Mouse (Mus musculus) gastrocnemius, postnatal 25 days (tissue): ENCODE measurements around the gene Sult1a1. TPM values are rescaled to one million over a fixed set of nuclear protein-coding genes. Genes with fewer than 3 reads are reported as not detected.

Source experiments
- DNase-seq: peaks from one replicate; pipeline ENCODE4 v3.0.0; 2022
- long read RNA-seq, 2 experiments: library from polyadenylated mRNA; stranded (forward); transcript quantifications; one replicate each; pipeline ENCODE4 v2.0.0; 2021
- total RNA-seq, 2 experiments: library from RNA; stranded (reverse); gene quantifications; 1 replicate in 1 of 2; 2 replicates in 1 of 2; pipeline ENCODE4 v1.2.3; 2021

The Sult1a1 gene
- 10 to 100 TPM; 12.3 to 22.9 TPM for total RNA-seq
- long read RNA-seq, experiment 1, transcript Sult1a1-202 (8 exons, 1,289 nt), result major isoform, 13 of 22 reads
- long read RNA-seq, experiment 1, partial matches to known transcripts, result 0 of 22 reads
- long read RNA-seq, experiment 1, other reads (novel, unspliced or antisense), result 6 of 22 reads
- long read RNA-seq, experiment 2, transcript Sult1a1-202 (8 exons, 1,289 nt), result major isoform, 21 of 25 reads
- long read RNA-seq, experiment 2, partial matches to known transcripts, result 3 of 25 reads
- long read RNA-seq, experiment 2, other reads (novel, unspliced or antisense), result 1 of 25 reads

DNA sequence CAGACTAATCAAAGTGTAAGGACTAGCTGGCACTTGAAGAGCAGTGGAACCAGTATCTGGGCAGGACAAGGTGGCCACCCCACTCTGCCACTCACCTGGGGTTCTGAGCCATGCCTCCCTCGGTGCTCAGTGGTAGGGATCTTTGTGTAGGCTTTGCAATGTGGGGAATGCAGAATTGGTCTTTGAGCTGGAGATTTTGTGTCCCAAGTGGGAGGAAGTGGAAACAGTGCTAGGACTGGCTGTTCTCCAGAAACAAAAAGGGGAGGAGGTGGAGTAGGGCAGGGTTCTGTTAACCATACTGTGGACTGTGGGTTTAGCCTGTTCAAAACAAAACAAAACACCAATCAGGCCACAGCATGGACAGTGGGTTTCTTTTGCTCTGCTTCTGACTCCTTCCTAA is at the start of gene Sult1a1:
Gene Sult1a1, minus strand, starts transcription at position 226 of the 400 bp plus-strand sequence.
- peak; percentile 76 for DNase-seq

DNA sequence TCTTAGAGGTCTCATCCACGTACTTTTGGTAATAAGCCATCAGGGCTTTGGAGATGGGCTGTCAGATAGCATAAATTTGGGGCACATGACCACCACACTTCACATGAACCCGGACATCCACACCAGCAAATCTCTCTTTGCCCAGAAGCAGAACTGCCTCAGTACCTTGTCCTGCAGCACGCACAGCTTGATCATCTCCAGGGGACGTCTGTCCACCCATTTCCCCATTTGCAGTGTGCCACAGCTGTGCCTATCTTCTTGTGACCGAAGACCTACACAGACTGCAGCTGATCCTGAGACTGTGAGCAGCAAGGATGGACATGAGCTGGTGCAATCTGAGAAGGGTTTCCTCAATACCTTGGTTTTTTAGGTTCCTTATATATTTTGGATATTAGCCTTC is 49.4 kb upstream of the Sult1a1 start:
- DNase-seq, result no peak

DNA sequence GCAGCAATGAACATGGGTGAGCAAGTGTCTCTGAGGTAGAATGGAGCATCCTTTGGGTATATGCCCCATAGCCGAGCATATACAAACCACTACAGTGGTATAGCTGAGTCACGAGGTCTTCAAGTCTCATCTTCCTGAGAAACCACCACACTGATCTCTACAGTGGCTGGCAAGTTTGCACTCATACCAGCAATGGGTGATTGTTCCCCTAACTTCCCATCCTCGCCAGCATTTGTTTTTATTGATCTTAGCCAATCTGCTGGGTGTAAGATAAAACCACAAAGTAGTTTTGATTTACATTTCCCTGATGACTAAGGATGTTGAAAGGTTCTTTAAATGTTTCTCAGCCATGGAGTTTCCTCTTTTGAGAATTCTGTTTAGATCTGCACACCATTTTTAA is 48.8 kb upstream of the Sult1a1 start:
- DNase-seq, result no peak

DNA sequence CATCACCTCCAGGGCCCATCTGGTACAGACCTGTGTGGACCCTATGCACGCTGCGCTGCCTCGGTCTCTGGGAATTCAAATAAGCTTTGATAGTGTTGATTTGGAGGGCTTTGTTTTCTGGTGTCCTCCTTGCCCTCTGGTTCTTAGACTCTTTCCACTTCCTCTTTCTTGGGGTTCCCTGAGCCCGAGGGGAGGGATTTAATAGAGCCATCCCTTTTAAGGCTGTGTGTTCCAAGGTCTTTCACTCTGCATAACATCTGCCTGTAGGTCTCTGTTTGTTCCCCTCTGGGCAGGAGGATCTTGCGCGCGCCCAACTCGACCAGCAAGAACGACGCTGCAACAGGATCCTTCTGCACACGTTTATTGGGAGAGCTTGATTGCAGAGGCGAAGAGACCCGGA is 45.4 kb upstream of the Sult1a1 start:
- no peak for DNase-seq

DNA sequence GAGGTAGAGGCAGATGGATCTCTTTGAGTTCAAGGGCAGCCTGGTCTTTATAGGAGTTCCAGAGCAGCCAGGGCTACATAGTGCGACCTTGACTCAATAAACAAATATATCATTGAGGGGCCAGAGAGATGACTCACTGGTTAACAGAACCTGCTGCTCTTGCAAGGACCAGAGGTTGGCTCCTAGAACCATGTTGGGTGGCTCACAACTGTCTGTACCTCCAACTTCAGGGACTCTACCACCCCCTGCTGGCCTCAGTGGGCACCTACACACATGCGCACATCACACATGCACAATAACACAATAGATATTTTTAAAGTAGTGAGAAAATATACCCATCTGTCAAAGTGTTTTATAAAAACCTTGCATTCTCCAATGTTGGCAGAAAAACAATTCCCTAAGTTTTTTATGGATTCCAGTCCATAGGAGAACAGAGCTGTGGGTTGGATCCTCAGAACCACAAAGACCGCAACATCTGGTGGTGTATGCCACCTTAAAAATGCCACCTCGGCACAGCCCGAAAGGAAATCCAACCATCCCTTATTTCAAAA is 42.6 kb upstream of the Sult1a1 start:
- no peak for DNase-seq

DNA sequence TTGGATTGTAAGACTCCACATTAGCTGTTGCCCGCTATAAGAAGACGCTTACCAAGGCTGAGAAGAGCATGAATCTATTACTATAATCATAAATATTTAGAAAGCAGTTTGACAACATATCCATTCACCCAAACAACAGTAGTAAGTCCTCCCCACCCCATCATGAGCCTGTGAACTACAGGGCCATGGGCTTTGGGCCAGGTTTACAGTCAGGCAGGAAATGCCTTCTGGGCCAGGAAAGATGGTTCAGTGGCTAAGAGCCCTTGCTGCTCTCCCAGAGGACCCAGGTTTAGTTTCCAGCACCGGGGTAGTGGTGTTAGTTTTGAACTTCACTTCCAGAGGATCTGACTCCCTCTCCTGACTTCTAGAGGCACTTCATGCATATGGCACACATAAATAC is 41.3 kb upstream of the Sult1a1 start:
- DNase-seq, result no peak

DNA sequence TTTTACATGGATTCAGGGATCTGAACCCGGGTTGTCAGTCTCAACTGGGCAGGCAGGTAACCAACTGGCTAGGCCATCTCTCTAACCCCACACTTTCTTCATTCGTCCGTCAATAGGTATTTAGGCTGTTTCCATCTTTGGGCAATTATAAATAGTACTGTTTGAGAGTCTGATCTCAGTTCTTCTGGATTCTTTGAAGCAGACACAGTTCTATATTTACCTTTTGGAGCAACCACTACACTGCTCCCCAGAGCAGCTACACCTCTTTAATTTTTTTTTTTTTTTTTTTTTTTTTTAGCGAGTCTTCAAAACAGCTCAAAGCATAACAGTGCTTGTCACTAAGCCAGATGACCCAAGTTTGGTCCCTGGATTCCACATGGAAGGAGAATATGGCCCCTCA is 39.4 kb upstream of the Sult1a1 start:
- no peak for DNase-seq

DNA sequence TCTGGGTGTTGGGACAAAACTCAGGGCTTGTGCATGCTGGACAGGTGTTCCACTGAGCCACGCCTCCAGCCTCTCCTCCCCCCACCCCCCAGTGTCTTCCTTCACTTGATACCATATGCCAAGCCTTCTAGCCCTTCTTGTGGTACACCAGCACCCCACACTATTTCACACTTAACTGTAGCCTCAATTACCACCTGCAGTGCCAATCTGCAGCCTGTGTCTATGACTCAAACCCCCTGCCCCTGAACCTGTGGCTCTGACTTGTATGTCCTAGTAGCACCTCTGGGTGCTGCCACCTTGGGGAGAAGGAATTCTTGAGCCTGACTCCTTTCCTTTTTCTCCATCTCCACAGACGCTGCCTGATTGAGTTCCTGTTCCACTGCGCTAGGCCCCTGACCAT is 35.7 kb upstream of the Sult1a1 start:
- DNase-seq, result no peak

DNA sequence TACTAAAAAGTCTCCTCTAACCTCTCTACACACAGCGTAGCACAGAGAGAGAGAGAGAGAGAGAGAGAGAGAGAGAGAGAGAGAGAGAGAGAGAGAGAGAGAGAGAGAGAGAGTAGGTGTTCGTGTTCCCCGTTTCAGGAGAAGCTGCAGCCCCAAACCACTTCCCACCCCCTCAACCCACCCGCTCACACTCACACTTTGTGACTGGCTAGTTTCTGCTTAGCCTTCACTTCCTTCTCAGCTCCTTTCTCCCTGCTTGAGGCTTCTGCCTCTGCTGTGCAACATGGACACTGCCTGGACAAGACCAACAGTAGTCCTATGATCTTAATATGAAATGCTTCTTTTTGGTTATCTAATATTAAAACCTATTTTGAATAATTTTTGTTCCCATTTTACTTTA is 34.0 kb upstream of the Sult1a1 start:
- no peak for DNase-seq

DNA sequence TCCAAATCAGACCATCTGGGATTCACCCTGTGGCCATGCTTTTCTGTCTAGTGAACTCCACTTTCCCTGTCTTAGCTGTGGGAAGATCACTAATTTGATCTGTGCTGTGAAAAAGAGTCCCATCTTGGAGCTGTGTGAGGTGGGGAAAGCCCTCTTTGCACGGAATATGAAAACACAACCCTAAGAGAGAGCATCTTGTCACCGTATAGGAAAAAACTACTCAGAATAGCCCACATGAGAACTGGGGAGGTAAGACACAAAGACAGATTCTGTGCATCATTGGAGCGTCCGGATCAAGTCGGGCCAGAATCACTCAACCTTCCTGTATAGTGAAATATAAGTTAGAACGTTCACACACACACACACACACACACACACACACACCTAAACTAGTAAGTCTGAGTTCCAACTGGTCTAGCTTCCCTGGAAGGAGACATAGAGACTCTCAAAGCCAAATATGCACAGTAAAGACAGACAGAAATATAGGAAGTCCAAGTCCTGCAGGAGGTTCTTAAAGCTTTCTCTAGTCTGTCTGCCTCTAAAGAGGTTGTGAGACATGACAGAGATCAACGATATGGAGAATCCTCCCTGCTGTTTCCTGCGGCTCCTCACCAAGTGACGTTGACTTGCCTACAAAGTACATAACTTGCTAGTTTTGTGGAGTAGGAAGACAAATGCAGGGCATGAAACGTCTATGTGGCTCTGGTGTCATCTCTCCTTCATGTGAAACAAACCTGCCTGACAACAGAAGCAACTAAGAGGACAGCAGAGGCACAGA is 32.1 kb upstream of the Sult1a1 start:
- DNase-seq, result no peak

DNA sequence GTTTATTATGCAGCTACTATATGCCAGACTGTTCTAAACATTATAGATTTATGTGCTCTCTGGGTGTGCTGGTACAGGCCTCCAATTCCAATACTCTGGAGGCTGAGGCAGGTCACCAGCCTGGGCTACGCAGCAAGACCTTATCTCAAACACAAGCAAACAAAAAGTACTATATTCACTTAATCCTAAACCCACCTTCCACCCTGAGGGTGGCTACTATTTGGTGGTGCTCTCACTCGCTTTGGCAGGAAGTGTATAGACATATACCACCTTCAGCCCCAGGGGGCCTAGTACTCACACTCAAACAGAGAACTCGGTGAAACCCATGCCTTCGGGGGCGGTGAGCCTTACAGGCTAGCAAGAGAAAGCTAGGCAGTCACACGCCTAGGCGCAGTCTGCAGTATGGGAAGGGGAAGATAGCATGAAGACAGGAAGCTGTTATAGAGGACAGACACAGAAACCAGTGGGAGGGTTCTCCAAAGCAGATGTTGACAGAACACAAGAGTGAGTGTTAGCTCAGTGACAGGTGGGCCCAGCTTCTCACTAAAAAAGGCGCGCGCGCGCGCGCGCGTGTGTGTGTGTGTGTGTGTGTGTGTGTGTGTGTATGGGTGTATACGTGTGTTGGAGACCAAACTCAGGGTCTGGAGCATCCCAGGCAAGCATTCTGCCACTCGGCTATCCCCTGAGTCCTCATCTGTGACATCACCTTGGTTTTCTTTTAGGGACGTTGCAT is 31.4 kb upstream of the Sult1a1 start, which contains the start of gene Coro1a:
Gene Coro1a, minus strand, starts transcription at position 346 of the 733 bp plus-strand sequence.
- no peak for DNase-seq

DNA sequence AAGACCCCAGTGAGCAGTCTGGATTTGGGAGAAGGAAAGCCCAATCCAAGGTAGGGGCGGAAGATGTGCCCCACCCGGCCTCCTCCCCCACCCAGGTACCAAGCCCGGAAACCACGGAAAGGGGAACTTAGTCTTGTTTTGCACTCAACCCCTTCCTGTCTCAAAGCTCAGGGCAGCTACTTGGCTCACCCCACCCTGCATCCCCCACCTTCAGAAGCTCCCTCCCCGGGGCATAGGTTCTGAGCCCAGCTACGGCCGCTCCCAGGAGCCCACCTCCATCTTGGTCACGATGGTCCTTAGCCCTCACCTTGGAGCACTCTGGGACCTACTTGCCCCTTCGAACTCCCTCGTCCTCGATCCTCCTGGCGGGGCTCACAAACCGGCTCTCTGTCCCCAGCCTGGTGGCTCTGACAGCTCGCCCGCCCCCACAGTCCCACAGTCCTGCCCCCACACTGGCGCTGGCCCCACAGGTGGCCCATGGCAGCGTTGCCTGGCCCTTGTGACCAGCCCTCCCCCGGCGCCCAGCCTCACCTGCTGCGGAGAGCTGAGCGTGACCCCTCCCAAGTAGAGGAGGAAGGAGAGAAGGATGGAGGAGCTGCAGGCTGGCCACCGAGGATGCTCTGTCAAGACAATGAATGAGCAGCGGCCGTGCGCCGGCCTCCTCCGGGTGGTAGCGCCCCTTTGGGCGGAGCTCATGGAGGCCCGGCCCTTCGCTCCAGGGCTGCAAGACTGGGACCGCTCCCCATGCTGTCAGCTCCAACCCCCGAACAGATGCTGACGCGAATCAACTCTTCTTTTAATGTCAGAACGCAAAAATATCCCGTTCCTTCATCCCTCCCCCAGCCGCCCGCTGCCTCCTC is 28.1 kb upstream of the Sult1a1 start:
- peak; percentile 77 for DNase-seq

DNA sequence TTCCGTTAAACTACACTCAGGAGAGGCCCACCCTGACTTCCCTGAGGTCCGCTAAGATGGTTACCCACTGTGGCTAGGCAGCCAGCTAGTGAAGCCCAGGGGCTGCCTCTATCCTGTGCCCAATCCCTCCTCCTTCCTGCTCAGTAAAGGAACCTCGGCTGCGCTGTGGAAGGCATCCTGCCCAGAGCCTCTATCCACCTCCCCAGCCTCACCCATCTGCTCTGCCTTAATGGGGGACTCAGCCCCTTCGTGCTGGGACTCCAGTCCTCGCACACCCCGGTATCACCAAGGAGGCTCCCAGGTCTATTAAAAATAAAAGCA is 27.5 kb upstream of the Sult1a1 start:
- DNase-seq, result no peak

DNA sequence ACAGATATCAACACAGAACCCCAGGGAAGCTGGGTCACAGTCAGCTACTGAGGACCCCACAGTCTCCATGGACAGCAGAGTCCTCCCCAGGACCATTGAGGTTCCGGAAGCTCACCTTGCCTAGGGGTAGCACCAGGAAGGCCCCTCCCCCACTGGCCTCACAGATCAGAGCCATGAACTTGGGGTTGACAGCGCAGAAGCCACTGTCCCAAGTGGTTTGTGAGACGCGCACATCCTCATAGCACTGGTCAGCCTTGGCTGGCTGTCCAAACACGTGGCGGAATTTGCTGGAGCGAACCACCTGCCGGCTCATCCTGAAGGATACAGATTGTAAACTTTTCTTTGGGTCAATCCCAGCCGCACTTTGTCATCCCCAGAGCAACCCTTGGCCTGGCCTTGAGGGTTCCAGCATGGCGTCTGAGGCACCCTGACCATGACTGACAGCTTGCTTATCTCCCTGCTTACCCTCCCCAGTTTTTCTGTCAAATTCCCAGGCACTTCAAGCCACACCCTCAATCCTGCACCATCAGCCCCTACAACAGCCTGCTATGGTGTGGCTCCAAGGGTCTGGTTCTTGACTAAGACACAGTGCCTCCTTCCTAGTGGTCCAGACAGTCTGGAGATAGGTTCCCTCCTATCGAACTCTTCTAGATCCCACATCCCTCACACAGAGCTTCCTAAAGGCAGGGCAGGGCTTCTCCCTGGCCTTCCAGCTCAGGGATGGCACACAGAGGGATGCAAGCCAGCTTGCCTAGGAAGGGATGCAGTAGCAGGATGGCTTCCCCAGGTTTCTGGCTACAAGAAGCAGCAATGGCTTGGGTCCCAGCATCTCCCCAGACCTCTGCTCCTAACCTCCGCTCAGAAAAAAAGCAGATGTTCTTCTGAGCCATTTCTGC is 26.9 kb upstream of the Sult1a1 start:
- DNase-seq, result no peak

DNA sequence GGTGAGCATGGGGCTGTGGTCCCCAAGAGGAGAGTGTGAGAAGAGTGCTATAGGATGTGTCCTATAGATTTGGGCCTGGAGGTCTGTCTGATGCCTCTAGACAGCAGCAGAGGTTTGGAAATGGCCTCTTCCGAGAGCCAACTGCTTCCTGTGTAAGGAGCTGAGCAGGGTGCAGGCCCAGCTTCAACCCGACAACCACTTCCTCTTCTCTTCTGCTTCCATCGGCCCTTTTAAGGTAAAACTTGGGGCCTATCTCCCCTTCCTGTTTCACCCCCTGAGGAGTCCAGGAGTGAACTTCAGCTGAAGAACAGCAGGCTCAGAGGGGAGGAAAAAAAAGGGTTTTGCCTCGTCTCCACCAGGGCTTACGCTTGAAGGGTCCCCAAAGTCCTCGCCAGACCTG is 26.1 kb upstream of the Sult1a1 start:
- DNase-seq, result peak; percentile 23

DNA sequence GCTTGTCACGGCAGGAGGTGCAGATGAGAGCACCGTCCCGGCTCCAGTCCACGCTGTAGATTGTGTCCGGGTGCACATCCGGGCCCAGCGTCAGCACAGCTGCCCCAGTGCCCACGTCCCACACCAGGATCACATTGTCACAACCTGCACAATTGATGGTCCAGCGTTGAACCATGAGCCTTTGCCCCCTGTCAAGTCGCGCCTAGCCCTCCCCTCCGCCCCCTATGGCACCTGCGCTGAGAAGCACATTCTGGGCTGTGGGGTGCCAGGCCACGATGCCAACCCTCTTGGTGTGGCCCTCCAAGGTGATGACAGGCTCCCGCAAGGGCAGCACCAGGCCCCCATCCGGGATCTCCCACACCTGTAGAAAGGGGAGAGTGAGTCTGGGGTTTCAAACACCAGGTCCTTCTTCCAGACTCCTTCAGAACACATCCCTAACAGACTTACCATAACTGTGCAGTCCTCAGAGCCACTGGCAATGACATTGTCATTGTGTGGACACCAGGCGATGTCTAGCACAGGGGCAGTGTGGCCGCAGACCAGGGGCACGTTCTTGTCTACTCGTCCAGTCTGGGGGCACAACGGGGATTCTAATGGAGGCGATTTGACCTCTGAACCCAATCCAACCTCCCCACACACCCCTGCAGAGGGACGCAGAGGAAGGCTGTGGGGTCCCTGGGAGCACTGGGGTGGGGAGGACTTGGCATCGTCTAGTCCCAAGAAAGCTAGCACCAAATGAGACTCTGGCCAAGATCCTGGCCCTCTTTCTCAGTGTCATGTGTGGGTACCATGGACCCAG is 25.5 kb upstream of the Sult1a1 start:
- DNase-seq, result no peak

DNA sequence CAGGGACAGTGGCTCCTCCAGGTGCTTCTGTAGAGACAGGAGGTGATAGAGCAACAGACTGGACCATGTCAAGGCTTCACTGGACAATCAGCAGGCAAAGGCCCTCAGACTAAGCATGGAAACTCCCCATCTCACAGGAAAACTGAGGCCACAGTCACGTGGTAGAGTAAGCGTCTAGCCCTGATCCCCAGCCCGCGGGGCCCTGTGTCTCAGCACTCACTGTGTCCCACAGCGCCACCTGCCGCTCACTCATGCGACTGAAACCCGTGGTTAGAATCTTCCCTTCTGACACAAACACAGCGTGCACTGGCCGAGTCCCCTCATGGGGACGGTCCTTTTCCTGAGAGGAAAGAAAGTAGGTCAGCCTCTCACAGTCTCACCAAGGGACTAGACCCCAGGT is 24.8 kb upstream of the Sult1a1 start:
- peak; percentile 75 for DNase-seq

DNA sequence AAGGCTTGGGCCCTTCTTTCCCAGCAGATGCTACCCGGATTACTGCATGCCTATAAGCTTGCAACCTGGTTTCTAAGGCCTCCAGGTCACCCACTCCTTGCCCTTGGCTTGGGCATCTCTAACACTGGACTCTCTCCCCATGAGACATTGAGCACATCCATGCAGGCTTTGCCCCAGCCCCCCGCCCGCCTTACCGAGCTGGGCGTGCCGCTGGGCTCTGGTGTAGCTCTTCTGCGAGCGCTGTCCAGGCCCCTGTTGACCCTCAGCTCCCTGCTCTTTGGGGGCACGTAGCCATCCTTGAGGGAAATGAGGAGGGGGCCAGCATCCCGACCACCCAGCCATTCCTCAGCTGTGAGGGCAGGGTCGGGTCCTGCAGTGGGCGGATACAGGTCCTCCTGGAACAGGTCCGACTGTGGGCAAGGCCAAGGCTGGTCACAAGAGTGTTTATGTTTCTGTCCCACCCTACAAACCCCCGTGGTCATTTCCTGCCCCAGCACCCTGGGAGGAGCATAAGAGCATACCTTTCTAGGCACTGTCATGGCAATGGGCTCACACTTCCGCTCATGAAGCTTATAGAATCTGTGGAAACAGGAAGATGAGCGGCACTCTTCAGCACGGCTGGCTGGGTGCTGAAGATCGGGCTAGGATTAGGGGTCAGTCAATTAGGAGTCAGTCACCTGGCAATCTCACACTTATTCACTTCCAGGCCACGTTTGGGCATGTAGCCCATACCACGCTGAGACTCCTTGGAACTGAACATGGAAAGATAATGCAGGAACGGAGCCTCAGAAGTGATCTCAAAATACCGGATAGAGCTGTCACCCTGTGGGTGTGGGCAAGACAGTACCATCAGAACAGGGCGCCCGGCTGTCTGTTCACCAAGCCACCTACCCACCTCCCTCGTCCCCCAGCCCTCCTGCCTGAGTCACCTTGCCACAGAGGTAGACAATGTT is 24.1 kb upstream of the Sult1a1 start:
- no peak for DNase-seq

DNA sequence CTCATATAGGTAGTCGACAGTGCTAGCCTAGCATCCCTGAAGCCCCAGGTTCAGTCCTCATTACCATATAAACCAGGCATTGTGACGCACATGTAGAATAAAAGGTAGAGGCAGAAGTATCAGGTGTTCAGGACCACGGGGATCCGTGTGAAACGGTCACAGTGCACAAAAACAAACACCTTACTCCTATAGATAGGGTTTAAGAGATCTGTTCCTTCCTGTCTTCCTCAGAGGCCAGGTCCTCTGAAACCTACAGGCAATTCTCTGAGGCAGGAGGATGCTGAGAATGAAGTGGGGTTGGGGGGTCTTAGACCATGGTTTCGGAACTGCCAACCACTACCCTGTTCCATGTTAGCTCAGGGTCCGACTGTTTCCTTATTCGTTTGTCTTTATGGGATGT is 21.6 kb upstream of the Sult1a1 start:
- DNase-seq, result no peak
